Mouse (Mus musculus) hindbrain, embryonic 15.5 days (tissue): ENCODE data around the gene BC034090. TPM values are rescaled to one million over a fixed set of nuclear protein-coding genes. Genes with fewer than 3 reads are reported as not detected.
"Not testable (repeated sequence)": the region's sequence is repeated elsewhere in the genome, so short reads cannot be mapped to it uniquely, and the experiment has no call there.

Experiments
- ATAC-seq: fragments of 200-750 bp; cut with Nextera tagmentation; 2 replicates; pipeline ENCODE4 v1.8.0; 2017; ENCODE audit warnings: low read depth, moderate number of reproducible peaks, moderate TSS enrichment; ENCODE audit not compliant: low FRiP score
- H3K27ac ChIP-seq: fragments of 300-500 bp; sonication (generic); replicated peaks from 2 replicates; pipeline ENCODE4 v1.5.1; 2015; ENCODE audit warnings: mild to moderate bottlenecking, inconsistent platforms
- H3K27me3 ChIP-seq: fragments of 300-500 bp; sonication (generic); 2 replicates; pipeline ENCODE4 v1.6.1; 2015; ENCODE audit warnings: control low read depth, inconsistent platforms
- H3K36me3 ChIP-seq: fragments of 300-500 bp; sonication (generic); 2 replicates; pipeline ENCODE4 v1.6.1; 2015; ENCODE audit warnings: control low read depth, inconsistent platforms
- H3K4me1 ChIP-seq: fragments of 300-500 bp; sonication (generic); replicated peaks from 2 replicates; pipeline ENCODE4 v1.6.1; 2015; ENCODE audit warnings: control low read depth, inconsistent platforms
- H3K4me2 ChIP-seq: fragments of 300-500 bp; sonication (generic); 2 replicates; pipeline ENCODE4 v1.6.1; 2015; ENCODE audit warnings: moderate library complexity, mild to moderate bottlenecking, inconsistent platforms
- H3K4me3 ChIP-seq: fragments of 300-500 bp; sonication (generic); 2 replicates; pipeline ENCODE4 v1.5.1; 2015; ENCODE audit warnings: mild to moderate bottlenecking, inconsistent platforms
- H3K9ac ChIP-seq: fragments of 300-500 bp; sonication (generic); 2 replicates; pipeline ENCODE4 v1.6.1; 2015; ENCODE audit warnings: inconsistent platforms
- H3K9me3 ChIP-seq: fragments of 300-500 bp; sonication (generic); 2 replicates; pipeline ENCODE4 v1.6.1; 2016; ENCODE audit warnings: control low read depth, inconsistent platforms
- WGBS: fragments of 180-500 bp; shearing (Covaris S2); methylation state at CpG from one replicate; pipeline ENCODE4 v1.1.7; 2015; 5-methylcytosine and 5-hydroxymethylcytosine counted together
- polyA plus RNA-seq: library from polyadenylated mRNA; unstranded; fragments of >200 nt; fragmentation: Nextera tagmentation; extraction: Ambion mirVana; gene quantifications from 2 replicates; pipeline ENCODE4 v1.2.1, GENCODE M21; 2015

The BC034090 gene
- polyA plus RNA-seq, 1 experiment from 2014 or later = 6.4 TPM

- ATAC-seq = no peak
- Histone ChIP-seq H3K4me3 (no peak overlapping the region), H3K4me2 (no peak overlapping the region), H3K9ac (no peak overlapping the region), H3K27me3 (no peaks in the 10 kb centered on the region), H3K9me3 (no peaks in the 10 kb centered on the region), H3K36me3 (peaks cover 22% of the 10 kb centered on the region), H3K4me1 (no peaks in the 10 kb centered on the region), H3K27ac (no peak overlapping the region)
- WGBS = 86% methylated on average over 1 of the region's 1 CpGs
These were observed 69.8 kb downstream of the BC034090 start for GRCm38 (mm10) chr1:155174424-155174823.

GRCm38 (mm10) chr1:155173644-155174016 lies 70.6 kb downstream of the BC034090 start:
- H3K4me2 ChIP-seq, H3K4me3 ChIP-seq, H3K4me1 ChIP-seq, H3K27me3 ChIP-seq, H3K9ac ChIP-seq, H3K9me3 ChIP-seq, H3K27ac ChIP-seq, ATAC-seq: not testable (repeated sequence)
- peaks cover 17% of the 10 kb centered on the region for H3K36me3 ChIP-seq
- 84% methylated on average over 1 of the region's 1 CpGs for WGBS

GRCm38 (mm10) chr1:155172895-155173643 lies 71.2 kb downstream of the BC034090 start:
- WGBS = 90% methylated on average over 3 of the region's 3 CpGs
- Histone ChIP-seq H3K9me3 (no peaks in the 10 kb centered on the region), H3K36me3 (peaks cover 14% of the 10 kb centered on the region), H3K4me1 (no peaks in the 10 kb centered on the region), H3K4me3 (no peak overlapping the region), H3K4me2 (no peak overlapping the region), H3K27me3 (no peaks in the 10 kb centered on the region), H3K27ac (no peak overlapping the region), H3K9ac (no peak overlapping the region)
- ATAC-seq = no peak

GRCm38 (mm10) chr1:155169935-155170334 lies 74.3 kb downstream of the BC034090 start:
- H3K9me3 ChIP-seq = no peaks in the 10 kb centered on the region
- H3K4me2 ChIP-seq = no peak overlapping the region
- no peak overlapping the region for H3K4me3 ChIP-seq
- H3K4me1 ChIP-seq = no peaks in the 10 kb centered on the region
- no peak overlapping the region for H3K9ac ChIP-seq
- ATAC-seq = no peak
- H3K27me3 ChIP-seq = no peaks in the 10 kb centered on the region
- H3K36me3 ChIP-seq = no peaks in the 10 kb centered on the region
- H3K27ac ChIP-seq = no peak overlapping the region

DNA sequence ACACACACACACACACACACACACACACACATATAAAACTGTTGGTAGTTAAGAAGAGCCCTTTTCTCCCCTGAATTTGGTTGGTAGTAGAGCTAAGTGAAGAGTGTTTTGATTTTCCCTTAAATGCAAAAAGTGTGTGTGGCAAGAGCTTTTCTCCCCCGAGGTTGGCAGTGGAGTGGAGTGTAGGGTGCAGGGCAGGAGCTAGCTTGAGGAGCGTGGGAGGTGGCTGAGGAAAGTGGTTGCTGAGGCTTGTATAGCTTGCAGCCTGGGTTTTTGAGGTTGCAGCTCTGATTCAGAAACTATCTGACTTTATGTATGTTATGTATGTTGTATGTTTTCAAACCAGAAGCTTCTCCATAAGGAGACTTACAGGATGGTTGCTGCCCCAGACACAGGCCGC lies 76.8 kb downstream of the BC034090 start:
- H3K9me3 ChIP-seq = no peaks in the 10 kb centered on the region
- WGBS = 93% methylated on average over 3 of the region's 3 CpGs
- H3K36me3 ChIP-seq = no peaks in the 10 kb centered on the region
- H3K4me1 ChIP-seq = 0 out of 2 replicates have a peak, but pooled peaks cover 4% of the 10 kb centered on the region
- no peak overlapping the region for H3K4me2 ChIP-seq
- H3K9ac ChIP-seq = no peak overlapping the region
- H3K4me3 ChIP-seq = no peak overlapping the region
- no peak overlapping the region for H3K27ac ChIP-seq
- H3K27me3 ChIP-seq = no peaks in the 10 kb centered on the region
- no peak for ATAC-seq

Other genes starting within 250 kb of the BC034090 start
- 7.8 and 9.7 TPM in 2 replicates for gene Ier5, start 144.8 kb downstream of the BC034090 start, polyA plus RNA-seq
- gene Mr1, start 97.6 kb downstream of the BC034090 start, polyA plus RNA-seq = 1.7 and 1.9 TPM in 2 replicates
- 102 and 106 TPM in 2 replicates for gene Stx6, start 85.7 kb downstream of the BC034090 start, polyA plus RNA-seq
- gene Xpr1, start 173.0 kb upstream of the BC034090 start, polyA plus RNA-seq = 44.9 and 49.8 TPM in 2 replicates